Mouse (Mus musculus): Measurements from ENCODE around the gene Tril.

- TF ChIP-seq POLR2A (IDR thresholded peaks at IDR 0.05; ENCODE audit: low read depth, low read length) (no peak), CTCF (conservative IDR thresholded peaks at IDR 0.05; ENCODE audit: insufficient read depth, insufficient read length, low read depth, low read length) (peak; percentile 87)
Observed at GRCm38 (mm10) chr6:53794323-53794971, 26.2 kb downstream of the Tril start.
